Mouse (Mus musculus) G1E (cell line): ENCODE results near the gene Zfp770. TPM values are rescaled to one million over a fixed set of nuclear protein-coding genes. Genes with fewer than 3 reads are reported as not detected.

Source experiments
- ATAC-seq: 2 replicates; pipeline ENCODE4 v1.8.0; 2016; ENCODE audit warnings: mild to moderate bottlenecking; ENCODE audit not compliant: insufficient number of reproducible peaks, poor library complexity, low FRiP score, severe bottlenecking; ENCODE audit errors: extremely low read depth
- DNase-seq: peaks from one replicate; pipeline ENCODE4 v3.0.0; 2012; ENCODE audit warnings: low spot score
- H3K27me3 ChIP-seq: 2 replicates; pipeline ENCODE4 v1.6.1; 2012; ENCODE audit warnings: mild to moderate bottlenecking, low read length, inconsistent platforms; ENCODE audit not compliant: insufficient read depth
- H3K36me3 ChIP-seq: replicated peaks from 2 replicates; pipeline ENCODE3; 2012; ENCODE audit warnings: mild to moderate bottlenecking, inconsistent platforms
- H3K4me1 ChIP-seq: 2 replicates; pipeline ENCODE4 v1.6.1; 2012; ENCODE audit warnings: low read depth, low read length, inconsistent platforms, mixed read lengths; ENCODE audit not compliant: insufficient read depth
- H3K4me3 ChIP-seq: 2 replicates; pipeline ENCODE4 v1.5.1; 2012; ENCODE audit warnings: low read depth, mild to moderate bottlenecking, inconsistent platforms, low read length, moderate library complexity, mixed read lengths
- H3K9me3 ChIP-seq: replicated peaks from 2 replicates; pipeline ENCODE4 v1.6.1; 2012; ENCODE audit warnings: inconsistent platforms
- CTCF ChIP-seq: IDR thresholded peaks from 2 replicates; pipeline ENCODE4 v1.5.1; 2012; ENCODE audit warnings: low read depth, low read length, inconsistent platforms, mixed read lengths
- GATA1 ChIP-seq: IDR thresholded peaks from 2 replicates; pipeline ENCODE4 v1.6.1; 2012; ENCODE audit warnings: borderline replicate concordance, low read length, inconsistent platforms, mixed read lengths
- GATA2 ChIP-seq: IDR thresholded peaks from 2 replicates; pipeline ENCODE4 v1.6.1; 2012; ENCODE audit warnings: low read depth, low read length, inconsistent platforms, borderline replicate concordance
- POLR2AphosphoS5 ChIP-seq: IDR thresholded peaks from 2 replicates; pipeline ENCODE4 v1.6.1; 2012; ENCODE audit warnings: low read depth, low read length, inconsistent platforms; ENCODE audit not compliant: insufficient replicate concordance
- TAL1 ChIP-seq: conservative IDR thresholded peaks from 2 replicates; pipeline ENCODE4 v1.6.1; 2012; ENCODE audit warnings: low read depth, low read length, inconsistent platforms, mixed read lengths
- polyA plus RNA-seq: library from polyadenylated mRNA; stranded (reverse); fragments of >175 nt; gene quantifications from 2 replicates; pipeline ENCODE4 v1.2.3, GENCODE M21; 2012
- total RNA-seq, 2 experiments: library from RNA; stranded (forward) in 1 of 2; stranded (reverse) in 1 of 2; fragments of 200-1000 nt in 1 of 2; fragments of >200 nt in 1 of 2; fragmentation: Nextera tagmentation in 1 of 2; gene quantifications; 2 replicates each; pipeline ENCODE4 v1.2.3; 2014 to 2017

Gene Zfp770
- 7.4 TPM in 1 of 2 replicates, not detected in the other for total RNA-seq (2014; fragmentation: Nextera tagmentation)
- total RNA-seq (2017): 0.05 and 0.12 TPM in 2 replicates
- not detected in 2 replicates for polyA plus RNA-seq

DNA sequence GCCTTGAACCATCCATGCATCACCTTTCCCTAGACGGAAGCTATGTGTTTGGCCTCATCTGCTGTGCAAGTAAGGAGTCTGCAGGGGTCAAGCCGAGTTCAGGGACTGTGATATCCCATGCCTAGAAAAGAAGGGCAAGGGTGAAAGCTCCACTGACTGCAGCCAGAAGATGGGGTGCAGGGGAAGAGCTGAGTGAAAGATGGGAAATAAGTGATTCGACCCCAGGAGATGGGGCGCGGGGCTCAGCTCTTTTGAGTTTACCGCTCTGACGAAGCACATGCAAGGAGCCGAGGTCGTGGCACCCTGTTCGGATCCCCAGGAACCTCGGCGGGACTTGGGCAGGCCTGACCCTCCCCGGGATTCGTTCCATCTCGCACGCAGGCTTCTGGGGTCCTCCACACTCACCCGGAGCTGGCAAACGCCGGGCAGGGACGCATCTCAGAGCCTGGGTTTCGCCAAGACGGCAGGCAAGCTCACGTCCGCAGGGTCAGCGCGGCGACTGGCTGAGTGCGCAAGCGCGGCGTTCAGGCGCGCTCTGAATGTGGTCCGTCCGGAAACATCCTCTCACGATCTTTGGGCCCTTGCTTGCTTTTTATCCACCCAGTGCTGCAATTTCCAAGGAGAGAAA lies at the start of gene Zfp770:
Gene Zfp770, minus strand, starts transcription at position 538 of the 628 bp plus-strand sequence.
- peaks cover 3% of the 10 kb centered on the region; the same call in 1 of the 2 replicates for H3K27me3 ChIP-seq
- no peak for ATAC-seq
- no peak for DNase-seq

GRCm38 (mm10) chr2:114249440-114249839 lies 48.2 kb upstream of the Zfp770 start:
- TF ChIP-seq POLR2AphosphoS5 (no peak), GATA1 (no peak), TAL1 (no peak), GATA2 (no peak)
- DNase-seq: no peak

More for the DNA sequence above, at the start of gene Zfp770:
- Histone ChIP-seq H3K36me3 (no peaks in the 10 kb centered on the region), H3K4me1 (no peaks in the 10 kb centered on the region), H3K9me3 (no peaks in the 10 kb centered on the region), H3K4me3 (no peak within 1 kb of the TSS)
- TF ChIP-seq GATA1 (no peak), POLR2AphosphoS5 (no peak), TAL1 (no peak), GATA2 (no peak), CTCF (no peak)

DNA sequence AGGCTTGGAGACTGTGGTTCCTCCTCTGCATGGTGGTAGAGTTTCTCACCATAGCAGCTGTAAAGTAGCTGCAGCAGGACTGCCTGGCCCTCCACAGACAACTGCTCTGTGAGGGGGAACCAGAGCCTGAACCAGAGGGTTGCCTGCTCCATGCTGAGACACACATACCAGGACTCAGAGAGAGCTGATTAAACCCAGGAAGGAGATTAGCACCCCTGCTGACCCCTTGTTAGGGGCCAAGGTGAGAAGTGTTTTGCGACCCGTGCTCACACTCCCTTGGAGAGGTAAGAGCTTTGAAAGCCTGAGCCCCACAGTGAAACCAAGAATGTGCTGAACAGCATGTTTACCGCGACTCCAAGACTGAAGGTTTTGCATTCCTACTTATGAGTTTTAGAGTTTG lies 36.4 kb upstream of the Zfp770 start:
- no peak for TF ChIP-seq GATA2
- no peak for TF ChIP-seq GATA1
- TF ChIP-seq TAL1: no peak
- TF ChIP-seq CTCF: no peak
- TF ChIP-seq POLR2AphosphoS5: no peak
- Histone ChIP-seq H3K36me3 (no peaks in the 10 kb centered on the region), H3K4me3 (no peak overlapping the region), H3K9me3 (no peaks in the 10 kb centered on the region), H3K27me3 (peaks cover 3% of the 10 kb centered on the region; the same call in 1 of the 2 replicates), H3K4me1 (no peaks in the 10 kb centered on the region)
- no peak for DNase-seq
- no peak for ATAC-seq

More at GRCm38 (mm10) chr2:114249440-114249839, 48.2 kb upstream of the Zfp770 start:
- Histone ChIP-seq H3K4me3 (no peak overlapping the region), H3K4me1 (no peaks in the 10 kb centered on the region), H3K36me3 (no peaks in the 10 kb centered on the region), H3K9me3 (no peaks in the 10 kb centered on the region), H3K27me3 (no peaks in the 10 kb centered on the region)
- no peak for ATAC-seq

- no peaks in the 10 kb centered on the region for H3K9me3 ChIP-seq
- TF ChIP-seq GATA2 (no peak), TAL1 (no peak), GATA1 (no peak), POLR2AphosphoS5 (no peak), CTCF (no peak)
- H3K4me1 ChIP-seq: no peaks in the 10 kb centered on the region
- peaks cover 3% of the 10 kb centered on the region; the same call in 1 of the 2 replicates for H3K27me3 ChIP-seq
- no peak for ATAC-seq
- no peak overlapping the region for H3K4me3 ChIP-seq
- H3K36me3 ChIP-seq: no peaks in the 10 kb centered on the region
- DNase-seq: no peak
Measured at GRCm38 (mm10) chr2:114236566-114236965, 35.3 kb upstream of the Zfp770 start.

GRCm38 (mm10) chr2:114235584-114235983 lies 34.3 kb upstream of the Zfp770 start:
- Histone ChIP-seq H3K36me3 (no peaks in the 10 kb centered on the region), H3K4me3 (no peak overlapping the region), H3K9me3 (no peaks in the 10 kb centered on the region), H3K4me1 (no peaks in the 10 kb centered on the region), H3K27me3 (peaks cover 3% of the 10 kb centered on the region; the same call in 1 of the 2 replicates)
- DNase-seq (no peak), ATAC-seq (no peak)
- no peak for TF ChIP-seq GATA2
- no peak for TF ChIP-seq TAL1
- TF ChIP-seq GATA1: no peak
- no peak for TF ChIP-seq CTCF
- no peak for TF ChIP-seq POLR2AphosphoS5

DNA sequence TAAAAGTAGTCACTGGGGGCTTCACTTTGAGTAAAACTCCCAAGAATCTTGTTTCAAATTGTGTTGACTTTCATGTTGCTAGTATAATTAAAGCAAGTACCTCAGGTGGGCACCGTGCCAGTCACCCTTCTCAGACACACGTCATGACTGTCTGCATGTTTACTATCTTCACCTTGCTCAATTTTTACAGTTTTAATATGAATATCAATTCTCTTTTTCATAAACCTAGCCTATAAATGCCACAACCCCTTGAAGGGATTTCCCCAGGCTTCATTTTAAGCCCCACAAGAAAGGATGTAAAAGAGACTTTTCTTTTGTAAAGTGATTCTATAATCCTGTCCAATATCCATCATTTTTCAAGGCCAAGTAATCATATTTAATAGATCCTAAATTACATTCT lies 30.0 kb upstream of the Zfp770 start:
- TF ChIP-seq TAL1: no peak
- no peak for TF ChIP-seq POLR2AphosphoS5
- TF ChIP-seq GATA1: no peak
- no peak for TF ChIP-seq GATA2
- TF ChIP-seq CTCF: no peak
- ATAC-seq (no peak), DNase-seq (no peak)
- Histone ChIP-seq H3K9me3 (no peaks in the 10 kb centered on the region), H3K27me3 (no peaks in the 10 kb centered on the region), H3K36me3 (no peaks in the 10 kb centered on the region), H3K4me3 (no peak overlapping the region), H3K4me1 (no peaks in the 10 kb centered on the region)
